Mouse (Mus musculus) ES-Bruce4 (cell line): ENCODE results near the gene Gm20431. TPM values are rescaled to one million over a fixed set of nuclear protein-coding genes. Genes with fewer than 3 reads are reported as not detected.

ENCODE experiments used
- H3K27ac ChIP-seq: 2 replicates; pipeline ENCODE4 v1.5.1; 2012; ENCODE audit warnings: low read length, inconsistent platforms; ENCODE audit not compliant: insufficient read depth
- H3K27me3 ChIP-seq: 2 replicates; pipeline ENCODE4 v1.6.1; 2012; ENCODE audit warnings: mild to moderate bottlenecking, low read length, inconsistent platforms; ENCODE audit not compliant: control insufficient read depth, poor library complexity, insufficient read depth, severe bottlenecking
- H3K36me3 ChIP-seq: 2 replicates; pipeline ENCODE4 v1.6.1; 2012; ENCODE audit warnings: inconsistent platforms, mild to moderate bottlenecking, low read length, moderate library complexity; ENCODE audit not compliant: control insufficient read depth, poor library complexity, insufficient read depth, severe bottlenecking
- H3K4me1 ChIP-seq: one replicate; pipeline ENCODE4 v1.8.1; 2011; ENCODE audit warnings: low read length; ENCODE audit not compliant: control insufficient read depth, insufficient read depth
- H3K4me3 ChIP-seq: 2 replicates; pipeline ENCODE4 v1.5.1; 2011; ENCODE audit warnings: low read depth, mild to moderate bottlenecking, low read length
- H3K9ac ChIP-seq: 2 replicates; pipeline ENCODE4 v1.6.1; 2012; ENCODE audit warnings: low read depth, mild to moderate bottlenecking, inconsistent platforms; ENCODE audit not compliant: poor library complexity, severe bottlenecking
- H3K9me3 ChIP-seq: replicated peaks from 2 replicates; pipeline ENCODE4 v1.6.1; 2012; ENCODE audit warnings: mild to moderate bottlenecking, low read length, inconsistent platforms; ENCODE audit not compliant: control insufficient read depth, poor library complexity, insufficient read depth, severe bottlenecking
- CTCF ChIP-seq: IDR thresholded peaks from one replicate; pipeline ENCODE4 v1.8.1; 2011; ENCODE audit warnings: low read depth, low read length
- EP300 ChIP-seq: IDR thresholded peaks from 2 replicates; pipeline ENCODE4 v1.6.1; 2011; ENCODE audit warnings: low read depth, low read length; ENCODE audit not compliant: insufficient read depth
- POLR2A ChIP-seq: IDR thresholded peaks from one replicate; pipeline ENCODE4 v1.8.1; 2011; ENCODE audit warnings: low read length; ENCODE audit not compliant: insufficient read depth
- polyA plus RNA-seq: library from polyadenylated mRNA; stranded (reverse); fragments of >200 nt; gene quantifications from 2 replicates; pipeline ENCODE4 v1.2.4, GENCODE M21; 2011; ENCODE audit warnings: low read depth; ENCODE audit not compliant: missing spikeins, insufficient read depth, insufficient read length

The Gm20431 gene
- polyA plus RNA-seq, 1 experiment, result 7.0 TPM

DNA sequence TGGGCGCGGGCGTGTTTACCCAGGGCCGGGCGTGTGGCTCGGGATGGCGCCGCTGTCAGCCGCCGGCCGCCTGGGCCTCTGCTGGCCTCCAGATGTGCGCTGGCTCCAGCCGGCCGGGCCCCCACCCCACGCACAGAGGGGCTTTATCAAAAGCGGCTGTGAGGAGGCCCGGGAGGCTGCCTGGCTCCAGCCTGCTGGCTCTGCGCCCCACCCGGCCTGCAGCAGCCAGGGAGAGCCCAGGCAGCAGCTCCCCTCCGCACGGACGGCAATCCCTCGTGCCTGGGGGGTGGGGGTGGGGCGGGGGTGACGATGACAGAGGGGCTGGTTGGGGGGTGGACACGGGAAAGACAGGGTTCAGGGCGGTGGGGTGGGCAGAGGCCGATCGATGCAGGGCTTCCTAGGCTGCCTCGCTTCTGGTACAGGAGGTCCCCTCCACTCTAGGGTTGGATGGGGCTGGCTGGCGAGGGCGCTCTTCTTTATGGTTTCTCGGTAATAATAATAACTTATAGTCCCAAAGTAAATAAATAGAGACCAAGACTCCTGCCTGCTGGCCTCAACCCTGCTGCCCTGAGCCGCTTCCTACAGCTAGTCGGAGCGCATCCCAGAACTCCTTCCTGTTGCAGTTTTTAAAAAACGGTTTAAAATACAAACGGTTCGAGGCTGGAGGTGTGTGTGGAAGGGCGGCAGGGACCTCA, 63.7 kb downstream of the Gm20431 start:
- Histone ChIP-seq H3K4me1 (no peaks in the 10 kb centered on the region), H3K9ac (peak overlapping the region; percentile 69), H3K9me3 (no peaks in the 10 kb centered on the region), H3K27ac (no peak overlapping the region), H3K36me3 (no peaks in the 10 kb centered on the region), H3K4me3 (peak overlapping the region; percentile 44), H3K27me3 (no peaks in the 10 kb centered on the region)
- TF ChIP-seq CTCF, result no peak
- no peak for TF ChIP-seq POLR2A
- TF ChIP-seq EP300, result no peak

- Histone ChIP-seq H3K36me3 (no peaks in the 10 kb centered on the region), H3K27ac (no peak overlapping the region), H3K4me3 (peak overlapping the region; percentile 44), H3K27me3 (no peaks in the 10 kb centered on the region), H3K9me3 (no peaks in the 10 kb centered on the region), H3K9ac (peak overlapping the region; percentile 69), H3K4me1 (no peaks in the 10 kb centered on the region)
- no peak for TF ChIP-seq POLR2A
- TF ChIP-seq EP300, result no peak
- no peak for TF ChIP-seq CTCF
These were observed 64.4 kb downstream of the Gm20431 start for GRCm38 (mm10) chr2:167596726-167597491.

DNA sequence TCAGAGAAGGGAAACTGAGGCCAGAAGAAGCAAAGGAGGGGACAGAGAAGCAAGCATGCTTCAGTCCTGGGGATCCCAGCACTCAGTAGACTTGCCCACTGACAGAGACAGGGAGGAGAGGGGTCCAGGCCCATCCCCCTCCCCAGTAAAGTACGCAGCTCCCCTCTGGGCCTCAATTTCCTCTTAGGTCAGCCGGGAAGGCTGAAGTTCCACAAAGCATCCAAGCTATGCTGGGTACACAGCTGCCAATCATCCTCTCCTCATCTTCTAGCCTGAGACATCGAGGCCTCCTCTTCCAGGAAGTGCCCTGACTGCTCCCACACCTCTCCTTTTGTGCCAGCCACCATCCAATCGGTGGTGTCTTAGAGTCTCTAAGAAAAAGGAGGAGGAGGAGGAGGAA, 65.0 kb downstream of the Gm20431 start:
- H3K9me3 ChIP-seq, result no peaks in the 10 kb centered on the region
- H3K9ac ChIP-seq, result peak overlapping the region; percentile 47; the same call in 1 of the 2 replicates
- no peaks in the 10 kb centered on the region for H3K27me3 ChIP-seq
- H3K36me3 ChIP-seq, result no peaks in the 10 kb centered on the region
- no peak overlapping the region for H3K4me3 ChIP-seq
- H3K4me1 ChIP-seq, result no peaks in the 10 kb centered on the region
- H3K27ac ChIP-seq, result no peak overlapping the region
- TF ChIP-seq CTCF (no peak), EP300 (no peak), POLR2A (no peak)

GRCm38 (mm10) chr2:167595761-167596171, 65.5 kb downstream of the Gm20431 start:
- Histone ChIP-seq H3K4me1 (no peaks in the 10 kb centered on the region), H3K36me3 (no peaks in the 10 kb centered on the region), H3K9me3 (no peaks in the 10 kb centered on the region), H3K27ac (no peak overlapping the region), H3K27me3 (no peaks in the 10 kb centered on the region), H3K4me3 (peak overlapping the region; percentile 35), H3K9ac (peak overlapping the region; percentile 47)
- TF ChIP-seq CTCF (no peak), POLR2A (no peak), EP300 (no peak)

GRCm38 (mm10) chr2:167594444-167594934, 66.8 kb downstream of the Gm20431 start:
- no peak overlapping the region for H3K4me3 ChIP-seq
- H3K27ac ChIP-seq, result no peak overlapping the region
- no peaks in the 10 kb centered on the region for H3K27me3 ChIP-seq
- no peaks in the 10 kb centered on the region for H3K4me1 ChIP-seq
- H3K9me3 ChIP-seq, result no peaks in the 10 kb centered on the region
- TF ChIP-seq POLR2A, result no peak
- TF ChIP-seq EP300, result no peak
- TF ChIP-seq CTCF, result no peak
- H3K36me3 ChIP-seq, result no peaks in the 10 kb centered on the region
- no peak overlapping the region for H3K9ac ChIP-seq
